Mouse (Mus musculus): Measurements from ENCODE around the gene Serpina3g.

Gene Serpina3g

DNA sequence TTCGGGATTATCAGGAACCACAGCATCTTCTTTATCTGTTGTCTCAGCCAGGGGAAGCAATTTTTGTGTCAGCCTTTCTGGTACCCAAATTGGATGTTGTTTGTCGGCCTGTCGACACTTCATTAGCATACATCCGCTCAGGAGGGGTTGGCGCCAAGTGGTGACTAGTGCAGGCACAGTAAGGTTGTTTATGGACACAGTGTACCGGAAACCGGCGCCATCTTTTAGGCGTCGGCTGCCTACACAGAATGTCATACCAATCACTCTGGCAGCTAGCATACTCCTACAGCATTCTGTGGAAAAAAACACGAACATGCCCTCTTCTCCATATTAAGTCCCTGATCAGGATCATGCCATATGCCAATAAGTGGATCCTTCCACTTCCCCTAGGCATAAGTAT lies 47.3 kb downstream of the Serpina3g start:
- DNase-seq (ENCODE audit: low spot score), result no peak

DNA sequence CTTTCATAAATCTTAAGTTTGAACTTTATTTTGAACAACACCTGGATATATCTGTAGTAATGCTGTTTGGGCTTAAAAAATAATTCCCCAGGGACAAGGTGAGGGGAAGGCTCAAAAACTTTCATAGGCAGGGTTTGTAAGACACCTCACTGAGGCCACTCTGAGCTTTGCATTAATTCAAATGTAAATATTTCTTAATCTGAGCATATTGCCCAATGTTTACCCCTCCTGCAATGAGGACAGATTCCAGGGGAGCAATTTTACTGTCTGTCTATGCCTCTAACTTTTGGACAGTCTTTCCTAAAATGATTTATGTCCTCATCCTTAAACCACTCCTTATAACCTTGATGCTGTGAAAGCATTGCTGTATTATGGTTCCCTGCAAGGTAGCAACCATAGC lies 52.3 kb downstream of the Serpina3g start:
- DNase-seq (ENCODE audit: low spot score), result no peak

DNA sequence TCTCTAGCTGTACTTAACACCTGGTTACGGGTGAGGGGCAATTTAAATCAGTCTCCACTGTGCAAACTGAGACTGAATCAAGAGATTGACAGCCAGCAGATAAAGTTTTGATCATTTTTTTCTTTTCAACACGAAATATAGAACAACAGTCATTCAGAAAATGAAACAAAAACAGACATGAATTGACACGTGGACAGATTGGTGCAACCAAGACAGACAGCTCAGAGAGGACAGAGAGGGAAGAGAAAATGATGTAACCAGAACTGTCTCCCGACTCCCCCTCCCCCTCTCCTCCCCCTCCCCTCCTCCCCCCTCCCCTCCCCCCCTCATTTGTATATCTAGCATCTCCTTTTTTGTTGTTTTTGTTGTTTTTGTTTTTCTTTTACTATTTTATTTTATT lies 53.8 kb downstream of the Serpina3g start:
- no peak for DNase-seq (ENCODE audit: low spot score)

Measured in lung, postnatal 25 days (tissue).